Mouse (Mus musculus) telencephalon, adult 2 months (tissue): ENCODE measurements around the gene Mdh2.

Source experiments
- DNase-seq: peaks from one replicate; pipeline ENCODE4 v3.0.0-alpha.2; 2011; ENCODE audit warnings: low read depth, low spot score

Mdh2 gene

GRCm38 (mm10) chr5:135776546-135776945 is 1.7 kb upstream of the Mdh2 start:
- DNase-seq: no peak

GRCm38 (mm10) chr5:135777796-135778470 is 347 bp upstream of the Mdh2 start, which contains the start of gene Styxl1:
Gene Styxl1 (minus strand): TSS chr5:135778385.
- DNase-seq: no peak

GRCm38 (mm10) chr5:135780331-135780730 is 2.1 kb downstream of the Mdh2 start:
- DNase-seq: no peak

- DNase-seq: no peak
Observed at GRCm38 (mm10) chr5:135782901-135783300, 4.6 kb downstream of the Mdh2 start.

DNA sequence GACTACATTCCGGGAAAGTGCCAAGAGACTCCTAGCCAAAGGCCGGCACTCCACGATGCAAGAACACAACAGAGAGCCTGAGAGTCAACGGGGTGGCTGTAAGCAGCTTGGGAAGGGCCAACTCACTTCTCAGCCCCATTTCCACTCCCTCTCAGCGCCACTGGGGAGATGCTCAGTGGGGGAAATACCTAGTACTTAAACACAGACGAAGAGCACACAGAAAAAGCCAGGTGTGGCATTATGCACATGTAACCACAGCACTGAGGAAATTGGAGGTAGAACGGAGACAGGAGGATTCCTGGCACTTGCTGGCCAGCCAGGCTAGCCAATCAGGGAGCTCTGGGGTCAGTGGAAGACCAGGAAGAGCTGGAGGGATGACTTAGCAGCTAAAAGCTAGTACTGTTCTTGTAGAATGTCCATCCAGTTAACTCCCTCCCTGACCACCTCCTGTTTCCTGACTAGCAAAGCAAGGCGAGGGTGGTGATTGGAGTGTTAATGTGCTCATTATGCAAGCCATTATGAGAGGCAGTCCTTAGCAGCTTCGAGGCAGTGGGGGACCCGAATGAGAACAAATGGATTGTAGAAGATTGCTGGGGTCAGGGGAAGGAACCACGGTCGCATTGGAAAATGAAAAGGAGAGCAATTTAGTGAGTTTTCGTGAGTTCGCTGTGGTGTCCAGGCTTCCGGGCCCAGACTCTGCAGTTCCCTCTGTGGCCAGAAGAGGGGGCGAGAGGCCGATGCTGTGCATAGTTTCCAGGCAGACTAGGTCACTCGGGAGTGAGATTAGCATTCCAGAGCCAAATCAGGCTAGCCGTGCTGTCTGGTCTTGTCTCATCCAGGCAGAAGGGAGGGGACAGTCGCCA is 15.9 kb downstream of the Mdh2 start:
- peak; percentile 57 for DNase-seq

- no peak for DNase-seq
Observed at GRCm38 (mm10) chr5:135794859-135795181, 16.5 kb downstream of the Mdh2 start.

DNA sequence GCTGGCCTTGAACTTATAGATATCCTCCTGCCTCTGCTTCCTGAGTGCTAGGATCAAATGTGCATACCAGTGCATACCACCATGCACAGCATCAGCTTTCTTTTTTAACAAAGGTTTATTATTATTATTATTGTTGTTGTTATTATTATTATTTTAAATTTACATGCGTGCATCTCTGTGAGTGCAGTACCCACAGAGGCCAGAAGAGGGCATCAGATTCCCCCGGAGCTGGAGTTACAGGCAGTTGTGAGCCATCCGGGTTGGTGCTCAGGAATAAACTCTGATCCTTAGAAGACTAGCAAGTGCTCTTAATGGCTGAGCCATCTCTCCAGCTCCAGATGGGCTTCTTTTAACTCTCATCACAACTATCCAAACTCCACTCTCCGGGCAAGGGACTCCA is 21.5 kb downstream of the Mdh2 start:
- no peak for DNase-seq

GRCm38 (mm10) chr5:135800927-135801326 is 22.6 kb downstream of the Mdh2 start:
- no peak for DNase-seq

GRCm38 (mm10) chr5:135802641-135803040 is 24.4 kb downstream of the Mdh2 start:
- no peak for DNase-seq

- no peak for DNase-seq
Observed at GRCm38 (mm10) chr5:135803135-135803534, 24.9 kb downstream of the Mdh2 start.

GRCm38 (mm10) chr5:135803676-135804075 is 25.4 kb downstream of the Mdh2 start:
- DNase-seq: no peak

DNA sequence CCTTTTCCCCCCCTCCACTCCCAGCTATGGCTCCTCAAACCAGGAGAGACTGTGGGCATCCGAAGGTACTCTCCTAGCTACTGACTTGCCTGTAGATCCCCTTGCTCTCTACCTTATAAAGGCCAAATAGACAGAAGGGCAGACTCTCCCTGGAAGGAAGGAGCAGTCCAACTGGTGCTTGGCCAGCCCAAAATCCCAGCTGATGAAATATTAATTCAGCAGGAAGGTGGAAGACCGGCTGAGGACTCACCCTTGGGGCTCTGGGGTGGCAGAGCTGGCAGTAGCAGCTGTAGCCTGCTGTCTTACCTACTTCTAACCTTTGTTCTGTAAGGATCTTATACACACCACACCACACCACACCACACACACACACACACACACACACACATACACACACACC is 26.5 kb downstream of the Mdh2 start:
- DNase-seq: no peak

DNA sequence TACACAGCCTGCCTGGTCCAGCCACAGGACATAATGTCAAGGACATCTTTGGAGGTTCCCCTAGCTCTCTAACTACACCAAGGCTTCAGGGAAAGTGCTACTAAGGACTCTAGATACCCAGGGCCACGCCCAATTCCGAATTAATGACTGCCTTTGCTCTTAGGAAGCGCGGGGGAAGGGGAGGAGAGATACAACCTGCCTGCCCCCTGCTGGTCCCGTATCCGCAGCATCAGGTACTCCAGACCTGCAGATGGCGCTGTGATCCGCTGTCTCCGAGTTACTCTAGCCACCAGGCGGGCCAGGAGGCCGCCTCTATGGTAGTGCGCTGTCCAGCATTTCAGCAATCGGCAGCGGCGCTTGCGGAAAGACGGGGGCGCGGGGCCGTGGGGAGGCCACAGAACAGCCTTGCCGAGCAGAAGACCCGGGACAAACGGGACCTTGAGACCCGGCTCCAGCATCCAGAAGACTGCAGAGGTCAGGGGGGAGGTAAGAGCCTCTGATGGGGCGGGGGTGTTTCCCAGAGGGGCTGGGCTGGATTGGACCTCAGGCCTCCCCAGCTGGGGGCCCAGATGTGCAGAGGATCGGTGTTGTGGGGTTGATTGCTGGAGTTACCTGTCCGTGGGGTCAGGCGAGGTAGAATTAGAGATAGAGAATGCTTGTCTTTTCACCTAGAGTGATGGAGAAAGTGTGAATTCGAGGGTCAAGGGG is 28.4 kb downstream of the Mdh2 start, which contains the start of gene Srrm3:
Srrm3 (plus strand) TSS at position 336 of the 708 bp plus-strand sequence.
- DNase-seq: peak; percentile 87

- no peak for DNase-seq
Observed at GRCm38 (mm10) chr5:135807263-135807637, 29.0 kb downstream of the Mdh2 start.

- no peak for DNase-seq
Observed at GRCm38 (mm10) chr5:135812991-135813390, 34.7 kb downstream of the Mdh2 start.

- DNase-seq: no peak
Observed at GRCm38 (mm10) chr5:135818491-135818890, 40.2 kb downstream of the Mdh2 start.

DNA sequence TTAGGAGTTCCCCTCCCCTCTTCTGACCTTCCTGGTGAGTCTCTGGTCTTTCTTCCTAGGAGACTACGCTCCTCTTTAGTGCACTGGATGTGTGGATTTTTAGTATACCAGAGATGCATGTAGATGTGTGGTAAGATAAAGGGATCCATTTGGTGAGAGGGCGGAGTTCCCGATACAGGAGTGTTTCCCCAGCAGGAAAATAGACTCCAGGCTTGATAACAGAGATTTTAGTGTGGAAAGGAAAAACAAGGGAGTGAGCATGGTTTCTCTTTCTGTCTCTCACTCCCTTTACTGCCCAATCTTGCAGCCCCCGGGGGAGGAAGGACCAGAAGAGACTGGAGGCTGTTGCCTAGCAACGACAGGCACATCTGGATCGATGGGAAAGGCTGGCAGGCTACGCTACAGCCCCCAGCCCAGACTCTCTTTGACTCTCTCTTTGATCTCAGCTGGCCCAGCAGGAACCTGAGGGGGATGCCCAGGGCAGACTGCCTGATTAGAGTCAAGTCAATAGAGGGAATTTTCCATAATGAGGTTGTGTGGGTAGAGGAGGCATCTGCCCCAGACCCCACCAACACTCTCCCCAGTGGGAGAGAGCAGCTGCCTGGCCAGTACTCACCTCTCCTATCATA is 44.1 kb downstream of the Mdh2 start:
- DNase-seq: no peak

DNA sequence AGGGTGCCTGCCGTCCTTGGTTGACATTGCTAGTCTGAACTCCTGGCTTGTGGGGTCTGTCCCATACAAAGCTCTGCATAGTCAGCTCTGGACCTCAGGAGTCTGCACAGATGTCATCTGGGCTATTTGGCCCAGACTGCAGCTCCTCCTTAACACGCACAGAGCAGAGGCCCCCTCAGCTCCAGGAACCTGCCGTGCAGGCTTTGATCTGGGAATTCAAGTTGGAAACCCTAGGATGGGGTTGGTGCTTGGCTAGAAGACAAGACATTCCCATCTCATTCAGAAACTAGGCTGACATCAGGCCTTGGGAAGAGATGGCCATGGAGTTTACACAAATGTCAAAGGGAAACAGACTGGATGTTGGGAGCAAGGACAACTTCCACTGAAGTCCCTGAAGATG is 46.2 kb downstream of the Mdh2 start:
- no peak for DNase-seq

DNA sequence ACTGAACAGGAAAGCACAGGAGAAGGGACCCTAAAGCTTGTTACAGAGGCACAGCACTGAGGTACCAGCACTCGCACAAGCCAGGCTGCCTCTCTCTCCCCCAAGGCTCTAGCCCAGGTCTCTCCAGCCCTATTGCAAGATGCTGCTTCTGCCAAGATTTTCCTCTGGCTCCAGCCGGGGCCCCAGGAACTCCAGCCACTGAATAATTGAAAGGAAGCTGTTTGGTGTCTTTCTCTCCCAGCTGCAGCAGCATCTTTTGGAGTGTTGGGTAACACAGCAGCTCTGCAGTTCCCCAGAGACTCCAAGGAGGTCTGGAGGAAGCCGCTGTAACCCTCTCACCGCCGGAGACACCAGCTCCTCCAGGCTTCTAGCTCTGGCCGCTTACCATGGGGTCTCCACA is 47.9 kb downstream of the Mdh2 start:
- DNase-seq: no peak

DNA sequence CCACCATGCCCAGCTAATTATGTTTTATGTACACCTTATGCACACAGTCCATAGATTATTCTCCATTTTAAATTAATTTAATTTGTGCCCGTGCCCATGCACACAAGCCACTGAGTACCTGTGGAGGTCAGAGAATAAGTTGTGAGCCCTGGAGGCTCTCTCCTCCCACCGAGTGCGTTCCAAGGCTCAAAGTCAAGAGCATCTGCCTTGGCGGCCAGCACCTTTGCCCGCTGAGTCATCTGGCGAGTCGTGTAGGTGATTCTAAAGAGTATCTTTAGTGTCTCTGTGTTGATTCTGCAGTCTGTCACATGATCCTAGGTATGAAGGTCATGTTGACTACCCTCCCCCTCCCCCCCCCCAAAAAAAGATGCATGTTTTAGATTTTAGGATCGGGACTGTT is 51.1 kb downstream of the Mdh2 start:
- no peak for DNase-seq

DNA sequence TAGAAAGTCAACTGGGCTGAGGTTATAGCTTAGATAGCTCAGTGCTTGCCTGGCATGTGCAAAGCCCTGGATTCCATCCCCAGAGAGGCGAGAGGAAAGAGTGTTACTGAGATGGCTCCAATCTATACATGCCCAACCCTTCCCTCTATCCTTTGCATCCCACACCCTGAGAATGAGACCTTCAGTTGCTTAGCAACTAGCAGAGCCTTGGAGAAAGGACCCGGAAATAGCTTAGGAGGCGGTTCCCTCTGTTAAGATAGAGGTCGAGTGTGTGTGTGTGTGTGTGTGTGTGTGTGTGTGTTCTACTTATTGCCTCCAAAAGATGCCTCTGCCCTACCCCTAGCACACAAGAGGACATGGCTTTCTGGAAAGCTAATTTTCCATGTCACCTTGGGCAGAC is 54.4 kb downstream of the Mdh2 start:
- DNase-seq: peak; percentile 93
